Comparison of ENCODE assay signal across 17 mouse cellular contexts in the genomic region with DNA sequence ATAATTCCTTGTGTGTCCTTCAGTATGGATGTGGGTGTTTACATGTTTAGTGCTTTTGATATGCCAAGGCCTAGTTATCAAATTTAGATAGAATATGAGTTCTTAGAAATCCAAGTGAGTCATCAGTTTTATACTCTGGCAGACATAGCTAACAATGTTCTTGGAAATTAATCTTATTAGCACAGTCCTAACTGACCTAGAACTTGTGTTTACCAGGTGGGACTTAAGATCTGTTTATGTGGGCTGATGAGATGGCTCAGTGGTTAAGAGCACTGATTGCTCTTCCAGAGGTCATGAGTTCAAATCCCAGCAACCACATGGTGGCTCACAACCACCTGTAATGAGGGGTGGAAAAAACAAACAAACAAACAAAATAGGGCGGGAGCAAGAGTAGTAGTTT. TPM values are rescaled to one million over a fixed set of nuclear protein-coding genes. Genes with fewer than 3 reads are reported as not detected.
A peak's percentile ranks its signal among the peaks of the same experiment; 100 is the strongest.
DNase-seq lines count a peak whose midpoint lies in the region; ATAC-seq and TF ChIP-seq lines count a peak whose summit lies in the region.
"Had no signal": no experiment of that assay in that cellular context is flagged by ENCODE, and none has a peak within 500 bp of the region (broad histone marks: within the 10 kb centered on the region; RNA-seq: fewer than 3 reads in every experiment).

No protein-coding gene starts in this region.

- peak overlapping the region; percentile 9; the same call in 1 of the 2 replicates for H3K27ac ChIP-seq in liver, embryonic 12.5 days
- no peak overlapping the region for H3K27ac ChIP-seq in CH12.LX (ENCODE audit: insufficient read depth, low read depth)
- H3K27ac ChIP-seq: gastrocnemius, adult 2 months; hindbrain, embryonic 12.5 days; hindbrain, embryonic 15.5 days had no signal

- H3K9me3 ChIP-seq in liver, embryonic 12.5 days (replicated peaks): no peaks in the 10 kb centered on the region
- H3K9me3 ChIP-seq in CH12.LX (replicated peaks; ENCODE audit: low read length): no peaks in the 10 kb centered on the region
- H3K9me3 ChIP-seq: G1E; hindbrain, embryonic 12.5 days; hindbrain, embryonic 15.5 days had no signal

- H3K4me2 ChIP-seq in liver, embryonic 12.5 days: no peak overlapping the region
- no peak overlapping the region for H3K4me2 ChIP-seq in CH12.LX (ENCODE audit: insufficient read depth, low read depth, poor library complexity, severe bottlenecking)
- H3K4me2 ChIP-seq: heart, embryonic 11.5 days; hindbrain, embryonic 12.5 days; hindbrain, embryonic 15.5 days had no signal

- no peak overlapping the region for H3K9ac ChIP-seq in liver, embryonic 12.5 days
- H3K9ac ChIP-seq in CH12.LX (ENCODE audit: insufficient read depth, low read depth): no peak overlapping the region
- H3K9ac ChIP-seq: forebrain, postnatal 0 days; hindbrain, embryonic 12.5 days; hindbrain, embryonic 15.5 days had no signal

- no peaks in the 10 kb centered on the region for H3K27me3 ChIP-seq in liver, embryonic 12.5 days (replicated peaks)
- no peaks in the 10 kb centered on the region for H3K27me3 ChIP-seq in CH12.LX (replicated peaks)
- H3K27me3 ChIP-seq: hindbrain, embryonic 12.5 days; hindbrain, embryonic 15.5 days had no signal

- ATAC-seq in liver, embryonic 12.5 days: no peak
- ATAC-seq: forebrain, embryonic 14.5 days; forebrain, postnatal 0 days had no signal

- H3K4me1 ChIP-seq in liver, embryonic 12.5 days: peaks cover 36% of the 10 kb centered on the region
- peaks cover 2 to 24% of the 10 kb centered on the region in 2 experiments; a peak in 3 of 4 replicates for H3K4me1 ChIP-seq in CH12.LX (ENCODE audit: control insufficient read depth in 1 of 2, insufficient read depth in 2 of 2)

- WGBS in liver, embryonic 12.5 days (ENCODE audit: insufficient replicate concordance): 53% methylated on average over 1 of the region's 1 CpGs

- DNase-seq in liver (no peak), CH12.LX (ENCODE audit: extremely low read depth) (no peak)
- DNase-seq in c-Kit-positive CD71-positive TER-119-positive erythroid progenitor cells, embryonic 14.5 days (ENCODE audit: low spot score): peak; percentile 79
- DNase-seq in layer of hippocampus, postnatal 36 days: no peak
- no peak for DNase-seq in yolk sac, embryonic 10.5 days (ENCODE audit: low spot score)
- DNase-seq: cerebellum, adult 18-20 months; cerebellum, adult 9-10 months; cerebellum, postnatal 14 days; forebrain, postnatal 0 days; gastrocnemius, postnatal 14 days had no signal

- H3K36me3 ChIP-seq in liver, embryonic 12.5 days: peaks cover 42% of the 10 kb centered on the region
- peaks cover 13 to 37% of the 10 kb centered on the region in 2 experiments for H3K36me3 ChIP-seq in CH12.LX (replicated peaks in 1 of 2; ENCODE audit: control insufficient read depth in 1 of 2, insufficient read depth in 1 of 2, low read length in 1 of 2)

- peaks cover 22% of the 10 kb centered on the region for H3K79me2 ChIP-seq in CH12.LX (replicated peaks; ENCODE audit: control insufficient read depth, extremely low read depth, insufficient read depth, poor library complexity, severe bottlenecking)

- no peak for TF ChIP-seq POLR2A in CH12.LX (IDR thresholded peaks at IDR 0.05; ENCODE audit: low read depth, low read length)

- H3K4me3 ChIP-seq in liver, embryonic 12.5 days: no peak overlapping the region
- no peak overlapping the region for H3K4me3 ChIP-seq in CH12.LX (replicated peaks in 1 of 3; ENCODE audit: low read depth in 2 of 3, low read length in 2 of 3, poor library complexity in 1 of 3)
- H3K4me3 ChIP-seq: gastrocnemius, adult 2 months; hindbrain, embryonic 12.5 days; hindbrain, embryonic 15.5 days had no signal

- in situ Hi-C loops in CH12.LX (cut with MboI; ENCODE audit: low pct_ligation_motif_present, low pct_unique_long_range_greater_than_20kb, low sequenced_read_pairs): no loop called here

- dilution Hi-C loops in CH12.LX (cut with MboI; ENCODE audit: extremely low pct_ligation_motif_present, extremely low pct_unique_long_range_greater_than_20kb, low sequenced_read_pairs): no loop called here

- no peak for TF ChIP-seq CTCF in CH12.LX (conservative IDR thresholded peaks at IDR 0.05 in 1 of 2, IDR thresholded peaks at IDR 0.05 in 1 of 2; ENCODE audit: low read depth in 2 of 2, low read length in 2 of 2)

- TF ChIP-seq RAD21 in CH12.LX (IDR thresholded peaks at IDR 0.05; ENCODE audit: low read depth, low read length): no peak

- no peak for TF ChIP-seq EP300 in CH12.LX (IDR thresholded peaks at IDR 0.05; ENCODE audit: low read length)

TF ChIP-seq in CH12.LX, 34 proteins besides CTCF, POLR2A, EP300 and RAD21:
- TF ChIP-seq POLR2AphosphoS2 (IDR thresholded peaks at IDR 0.05; ENCODE audit: low read depth, low read length) (peak; percentile 25; the same call in 1 of the 2 replicates), USF2 (conservative IDR thresholded peaks at IDR 0.05; ENCODE audit: low read depth, low read length) (no peak), CHD1 (IDR thresholded peaks at IDR 0.05; ENCODE audit: low read depth, low read length) (no peak)

RNA-seq across cellular contexts. Expression of gene Hspd1, which starts 4.4 kb away (rescaled TPM):
- 563 and 590 TPM in 2 replicates for polyA plus RNA-seq in liver, embryonic 12.5 days (2016; fragmentation: Nextera tagmentation; extraction: Ambion mirVana)
- 363 and 594 TPM in 2 replicates for total RNA-seq in CH12.LX (2012; rRNA removed)
- total RNA-seq in CH12.LX (2014; rRNA removed): 764 and 924 TPM in 2 replicates
- 920 and 1,101 TPM in 2 replicates for polyA plus RNA-seq in CH12.LX (2012; ENCODE audit: insufficient read length, low read depth)
- total RNA-seq in layer of hippocampus, postnatal 36 days (2021): 100 to 1,000 TPM; 189 to 190 TPM

RNA-seq across cellular contexts. Expression of gene Hspe1, which starts 4.5 kb away (rescaled TPM):
- polyA plus RNA-seq in liver, embryonic 12.5 days (2016; fragmentation: Nextera tagmentation; extraction: Ambion mirVana): 637 and 645 TPM in 2 replicates
- total RNA-seq in CH12.LX (2012; rRNA removed) (479 and 709 TPM in 2 replicates), CH12.LX (2014; rRNA removed) (667 and 810 TPM in 2 replicates)
- polyA plus RNA-seq in CH12.LX (2012; ENCODE audit: insufficient read length, low read depth): 728 and 915 TPM in 2 replicates
- 100 to 1,000 TPM; 111 to 118 TPM for total RNA-seq in layer of hippocampus, postnatal 36 days (2021)

RNA-seq across cellular contexts. Expression of gene Mob4, which starts 38.6 kb away (rescaled TPM):
- 55.4 and 58.8 TPM in 2 replicates for polyA plus RNA-seq in liver, embryonic 12.5 days (2016; fragmentation: Nextera tagmentation; extraction: Ambion mirVana)
- 12.3 and 16.7 TPM in 2 replicates for total RNA-seq in CH12.LX (2012; rRNA removed)
- 49.5 and 62.4 TPM in 2 replicates for total RNA-seq in CH12.LX (2014; rRNA removed)
- 34.1 and 43.2 TPM in 2 replicates for polyA plus RNA-seq in CH12.LX (2012; ENCODE audit: insufficient read length, low read depth)
- total RNA-seq in layer of hippocampus, postnatal 36 days (2021): 10 to 100 TPM; 54.6 to 62.5 TPM

RNA-seq across cellular contexts. Expression of gene Coq10b, which starts 39.9 kb away (rescaled TPM):
- polyA plus RNA-seq in liver, embryonic 12.5 days (2016; fragmentation: Nextera tagmentation; extraction: Ambion mirVana): 19.5 TPM in 2 replicates
- total RNA-seq in CH12.LX (2012; rRNA removed) (3.0 and 7.0 TPM in 2 replicates), CH12.LX (2014; rRNA removed) (14.4 and 15.5 TPM in 2 replicates)
- polyA plus RNA-seq in CH12.LX (2012; ENCODE audit: insufficient read length, low read depth): 6.2 and 7.0 TPM in 2 replicates
- total RNA-seq in layer of hippocampus, postnatal 36 days (2021): 10 to 100 TPM; 19.7 to 21.2 TPM

Comparison
In these comparisons a context has a peak if more than half of its experiments do, and no peak if none do; other contexts are left out.
1. RNA of gene Hspe1, which starts 4.5 kb away (total RNA-seq): 479 to 810 TPM in CH12.LX; 111 to 118 TPM in layer of hippocampus, postnatal 36 days; every median in the first group is over 4 times any median in the second.